Mouse (Mus musculus): Measurements from ENCODE around the gene Shisa4.

- TF ChIP-seq CTCF (IDR thresholded peaks at IDR 0.05; ENCODE audit: low read depth) (no peak), EP300 (IDR thresholded peaks at IDR 0.05; ENCODE audit: low read depth) (no peak)
Measured at GRCm38 (mm10) chr1:135412130-135412529, 37.1 kb upstream of the Shisa4 start.
